Mouse (Mus musculus) midbrain, embryonic 16.5 days (tissue): ENCODE data around the gene Uri1. TPM values are rescaled to one million over a fixed set of nuclear protein-coding genes. Genes with fewer than 3 reads are reported as not detected.

Experiments
- ATAC-seq: fragments of 200-750 bp; cut with Nextera tagmentation; 2 replicates; pipeline ENCODE4 v1.8.0; 2017; ENCODE audit warnings: moderate TSS enrichment
- H3K27ac ChIP-seq: fragments of 300-500 bp; sonication (generic); 2 replicates; pipeline ENCODE4 v1.5.1; 2014; ENCODE audit warnings: mild to moderate bottlenecking, low read length, mixed read lengths
- H3K27me3 ChIP-seq: fragments of 300-500 bp; sonication (generic); 2 replicates; pipeline ENCODE4 v1.6.1; 2014; ENCODE audit warnings: low read depth, low read length, mixed read lengths; ENCODE audit not compliant: control insufficient read depth, insufficient read depth
- H3K36me3 ChIP-seq: fragments of 300-500 bp; sonication (generic); 2 replicates; pipeline ENCODE4 v1.6.1; 2014; ENCODE audit warnings: mild to moderate bottlenecking, low read length, moderate library complexity, mixed read lengths; ENCODE audit not compliant: control insufficient read depth, insufficient read depth
- H3K4me1 ChIP-seq: fragments of 300-500 bp; sonication (generic); 2 replicates; pipeline ENCODE4 v1.6.1; 2014; ENCODE audit warnings: mild to moderate bottlenecking, low read length, mixed read lengths; ENCODE audit not compliant: control insufficient read depth, insufficient read depth
- H3K4me2 ChIP-seq: fragments of 300-500 bp; sonication (generic); 2 replicates; pipeline ENCODE4 v1.6.1; 2014; ENCODE audit warnings: mild to moderate bottlenecking, low read length, mixed read lengths
- H3K4me3 ChIP-seq: fragments of 300-500 bp; sonication (generic); 2 replicates; pipeline ENCODE4 v1.5.1; 2014; ENCODE audit warnings: low read depth, mild to moderate bottlenecking, low read length, moderate library complexity, mixed read lengths
- H3K9ac ChIP-seq: fragments of 300-500 bp; sonication (generic); 2 replicates; pipeline ENCODE4 v1.6.1; 2014; ENCODE audit warnings: low read depth, low read length, mixed read lengths
- H3K9me3 ChIP-seq: fragments of 300-500 bp; sonication (generic); replicated peaks from 2 replicates; pipeline ENCODE4 v1.6.1; 2014; ENCODE audit warnings: mild to moderate bottlenecking, low read length, mixed read lengths; ENCODE audit not compliant: control insufficient read depth, poor library complexity, severe bottlenecking
- WGBS: fragments of 180-500 bp; shearing (Covaris S2); extraction: QIAGEN DNeasy Blood & Tissue Kit; methylation state at CpG from one replicate; pipeline ENCODE4 v1.1.7; 2014; 5-methylcytosine and 5-hydroxymethylcytosine counted together
- polyA plus RNA-seq: library from polyadenylated mRNA; unstranded; fragments of >200 nt; fragmentation: Nextera tagmentation; extraction: Ambion mirVana; gene quantifications from 2 replicates; pipeline ENCODE4 v1.2.1, GENCODE M21; 2015

The Uri1 gene
- 33.3 TPM in 2 replicates for polyA plus RNA-seq

GRCm38 (mm10) chr7:38023451-38023850, at the start of gene Uri1:
Uri1 (minus strand) TSS chr7:38023551.
- Histone ChIP-seq H3K4me3 (no peak within 1 kb of the TSS), H3K36me3 (no peaks in the 10 kb centered on the region), H3K9ac (no peak within 1 kb of the TSS), H3K27ac (no peak within 1 kb of the TSS), H3K4me2 (no peak within 1 kb of the TSS), H3K9me3 (no peaks in the 10 kb centered on the region), H3K4me1 (no peaks in the 10 kb centered on the region), H3K27me3 (no peaks in the 10 kb centered on the region)
- WGBS = 93% methylated on average over 8 of the region's 8 CpGs
- no peak for ATAC-seq

GRCm38 (mm10) chr7:38071065-38071464, 47.7 kb upstream of the Uri1 start:
- Histone ChIP-seq H3K4me2 (no peak overlapping the region), H3K4me3 (no peak overlapping the region), H3K4me1 (peaks cover 11% of the 10 kb centered on the region), H3K9ac (no peak overlapping the region), H3K9me3 (no peaks in the 10 kb centered on the region), H3K27ac (no peak overlapping the region), H3K27me3 (0 out of 2 replicates have a peak, but pooled peaks cover 3% of the 10 kb centered on the region), H3K36me3 (no peaks in the 10 kb centered on the region)
- WGBS = 88% methylated on average over 5 of the region's 5 CpGs
- no peak for ATAC-seq

- Histone ChIP-seq H3K36me3 (no peaks in the 10 kb centered on the region), H3K27me3 (0 out of 2 replicates have a peak, but pooled peaks cover 3% of the 10 kb centered on the region), H3K4me1 (peaks cover 11% of the 10 kb centered on the region), H3K4me3 (no peak overlapping the region), H3K27ac (no peak overlapping the region), H3K9ac (no peak overlapping the region), H3K9me3 (no peaks in the 10 kb centered on the region), H3K4me2 (no peak overlapping the region)
- 47% methylated on average over 2 of the region's 2 CpGs for WGBS
- no peak for ATAC-seq
These were observed 47.3 kb upstream of the Uri1 start for GRCm38 (mm10) chr7:38070663-38071062.

DNA sequence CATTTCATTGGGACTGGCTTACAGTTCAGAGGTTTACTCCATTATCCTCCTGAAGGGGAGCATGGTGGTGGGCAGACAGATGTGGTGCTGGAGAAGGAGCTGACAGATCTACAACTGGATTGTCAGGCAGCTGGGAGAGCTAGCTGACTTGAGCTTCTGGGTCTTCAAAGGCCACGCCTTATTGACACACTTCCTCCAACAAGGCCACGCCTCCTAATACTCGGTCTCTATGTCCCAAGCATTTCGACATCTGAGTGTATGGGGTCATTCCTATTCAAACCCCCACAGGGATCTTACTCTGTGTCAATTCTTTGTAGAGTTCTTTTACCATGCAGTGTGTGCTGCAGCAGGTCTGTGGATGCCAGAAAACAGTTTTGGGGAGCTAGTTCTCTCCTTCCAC, 41.1 kb upstream of the Uri1 start:
- no peak overlapping the region for H3K4me3 ChIP-seq
- H3K36me3 ChIP-seq = no peaks in the 10 kb centered on the region
- H3K9ac ChIP-seq = no peak overlapping the region
- H3K27me3 ChIP-seq = no peaks in the 10 kb centered on the region
- no peak overlapping the region for H3K27ac ChIP-seq
- no peak overlapping the region for H3K4me2 ChIP-seq
- H3K4me1 ChIP-seq = peaks cover 2% of the 10 kb centered on the region; the same call in 1 of the 2 replicates
- H3K9me3 ChIP-seq = no peaks in the 10 kb centered on the region
- WGBS = 50% methylated on average over 4 of the region's 4 CpGs
- ATAC-seq = no peak

GRCm38 (mm10) chr7:38061060-38061970, 38.0 kb upstream of the Uri1 start:
- peak overlapping the region; percentile 75 for H3K9ac ChIP-seq
- H3K4me2 ChIP-seq = peak overlapping the region; percentile 72
- under 1% methylated on average over 56 of the region's 57 CpGs for WGBS
- peak overlapping the region; percentile 72 for H3K27ac ChIP-seq
- no peaks in the 10 kb centered on the region for H3K9me3 ChIP-seq
- H3K27me3 ChIP-seq = no peaks in the 10 kb centered on the region; the same call in 1 of the 2 replicates
- ATAC-seq = peak; percentile 93
- H3K4me3 ChIP-seq = peak overlapping the region; percentile 58
- peaks cover 4% of the 10 kb centered on the region; the same call in 1 of the 2 replicates for H3K4me1 ChIP-seq
- H3K36me3 ChIP-seq = no peaks in the 10 kb centered on the region

- no peak overlapping the region for H3K4me3 ChIP-seq
- no peaks in the 10 kb centered on the region for H3K9me3 ChIP-seq
- H3K36me3 ChIP-seq = no peaks in the 10 kb centered on the region
- no peaks in the 10 kb centered on the region; the same call in 1 of the 2 replicates for H3K27me3 ChIP-seq
- 80% methylated on average over 8 of the region's 8 CpGs for WGBS
- H3K4me2 ChIP-seq = no peak overlapping the region
- H3K27ac ChIP-seq = no peak overlapping the region
- no peak for ATAC-seq
- peaks cover 4% of the 10 kb centered on the region; the same call in 1 of the 2 replicates for H3K4me1 ChIP-seq
- no peak overlapping the region for H3K9ac ChIP-seq
These were observed 36.4 kb upstream of the Uri1 start for GRCm38 (mm10) chr7:38059636-38060330.

- ATAC-seq = no peak
- Histone ChIP-seq H3K4me3 (no peak overlapping the region), H3K9me3 (no peaks in the 10 kb centered on the region), H3K27ac (no peak overlapping the region), H3K4me1 (peaks cover 4% of the 10 kb centered on the region; the same call in 1 of the 2 replicates), H3K9ac (no peak overlapping the region), H3K27me3 (no peaks in the 10 kb centered on the region; the same call in 1 of the 2 replicates), H3K4me2 (no peak overlapping the region), H3K36me3 (no peaks in the 10 kb centered on the region)
- WGBS = 57% methylated on average over 7 of the region's 7 CpGs
These were observed 35.7 kb upstream of the Uri1 start for GRCm38 (mm10) chr7:38059096-38059495.

DNA sequence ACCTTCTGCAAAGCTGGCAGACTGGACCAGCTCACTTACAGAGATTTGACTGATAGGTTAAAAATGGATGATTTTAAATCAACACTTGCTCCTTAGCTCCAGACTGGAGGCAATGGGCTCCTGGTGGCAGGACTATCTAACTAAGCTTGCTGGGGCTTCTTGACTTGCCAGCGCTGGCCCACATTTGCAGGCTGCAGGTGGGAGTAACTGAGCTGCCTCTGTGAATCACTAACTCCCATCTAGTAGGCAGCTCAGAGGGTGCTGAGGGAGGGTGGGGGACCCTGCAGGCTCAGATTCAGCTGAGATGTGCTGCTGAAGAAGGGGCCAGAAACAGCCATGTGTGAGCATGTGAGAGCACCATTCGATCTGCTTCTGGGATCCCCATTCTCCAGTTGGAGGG, 32.6 kb upstream of the Uri1 start:
- Histone ChIP-seq H3K9me3 (no peaks in the 10 kb centered on the region), H3K36me3 (no peaks in the 10 kb centered on the region), H3K27me3 (no peaks in the 10 kb centered on the region; the same call in 1 of the 2 replicates), H3K4me3 (no peak overlapping the region), H3K9ac (no peak overlapping the region), H3K4me1 (peaks cover 2% of the 10 kb centered on the region; the same call in 1 of the 2 replicates), H3K27ac (no peak overlapping the region), H3K4me2 (no peak overlapping the region)
- ATAC-seq = no peak
- 80% methylated on average over 2 of the region's 2 CpGs for WGBS
